Mouse (Mus musculus): ENCODE measurements around the gene Yae1d1. TPM values are rescaled to one million over a fixed set of nuclear protein-coding genes. Genes with fewer than 3 reads are reported as not detected.

The Yae1d1 gene
- total RNA-seq, 2 experiments from 2014 or later: 37.1 to 37.7 TPM

DNA sequence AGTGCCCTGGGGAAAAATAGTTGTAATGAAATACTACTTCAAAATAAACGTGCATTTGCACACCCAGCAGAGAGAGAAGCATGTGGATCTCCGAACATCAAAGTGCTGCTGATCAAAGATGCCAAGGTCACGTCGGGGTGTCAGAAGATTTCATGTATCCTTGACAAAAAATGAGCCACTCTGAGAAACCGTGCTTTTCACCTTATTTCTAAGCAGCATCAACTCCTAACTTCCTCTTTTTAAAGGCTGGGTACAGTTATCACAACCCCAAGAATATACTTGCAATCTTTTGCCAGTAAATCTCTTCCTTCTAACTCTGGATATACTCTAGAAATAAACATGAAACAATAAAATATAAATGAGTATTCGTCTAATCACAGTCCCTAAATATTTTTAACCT lies 50.8 kb downstream of the Yae1d1 start:
- no peak for DNase-seq
- intact Hi-C loops (cut with DNase I): loop anchor here (1.0 to 5.0 kb wide), 3 partner anchors 56 to 195 kb away; no protein-coding TSS in a partner anchor

Other genes with a start within 250 kb of the Yae1d1 start
- 10 to 100 TPM; 25.2 to 28.1 TPM for gene Cdk13, start 188.3 kb downstream of the Yae1d1 start, total RNA-seq (2021)
- gene Rala, start 49.1 kb downstream of the Yae1d1 start, total RNA-seq (2021): 10 to 100 TPM; 36.4 to 42.2 TPM